Mouse (Mus musculus) heart, adult 2 months (tissue): ENCODE results near the gene Zfp580.

Experiments used
- CTCF ChIP-seq: fragments of 200-600 bp; IDR thresholded peaks from 2 replicates; pipeline ENCODE4 v1.8.1; 2022; ENCODE audit warnings: antibody characterized with exemption, mild to moderate bottlenecking, moderate library complexity
- EP300 ChIP-seq: fragments of 200-500 bp; IDR thresholded peaks from 2 replicates; pipeline ENCODE4 v1.6.1; 2011; ENCODE audit warnings: low read depth, low read length, control low read depth; ENCODE audit not compliant: insufficient read depth
- POLR2A ChIP-seq: fragments of 200-500 bp; IDR thresholded peaks from 2 replicates; pipeline ENCODE4 v1.6.1; 2011; ENCODE audit warnings: mild to moderate bottlenecking, low read depth, low read length, control low read depth; ENCODE audit not compliant: insufficient read depth

GRCm38 (mm10) chr7:5081241-5081640 lies 29.9 kb downstream of the Zfp580 start:
- TF ChIP-seq CTCF, result no peak; the same call in 1 of the 2 replicates
- TF ChIP-seq EP300, result no peak
- TF ChIP-seq POLR2A, result no peak
